Mouse (Mus musculus) cerebellum, postnatal 4 days (tissue): Measurements from ENCODE around the gene Rbm47.

Experiments
- DNase-seq, 2 experiments: peaks; one replicate each; pipeline ENCODE4 v3.0.0; 2022; ENCODE audit warnings: low spot score in 2 of 2, mixed read lengths in 1 of 2

Gene Rbm47

GRCm38 (mm10) chr5:66067219-66067618, 105.7 kb downstream of the Rbm47 start:
- DNase-seq = no peak

DNA sequence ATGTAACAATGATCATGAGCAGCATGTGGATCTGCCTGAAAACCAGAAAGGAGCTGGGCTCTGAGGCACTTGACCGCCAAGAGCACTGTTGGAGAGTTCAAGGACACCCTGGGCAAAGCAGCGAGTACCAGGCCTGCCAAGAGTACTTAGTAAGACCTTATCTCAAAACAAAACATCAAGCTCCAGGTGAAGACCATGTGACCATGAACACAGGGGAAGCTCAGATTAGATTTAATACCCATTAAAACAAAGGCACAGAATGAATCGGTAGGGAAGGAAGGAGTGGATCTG, 110.0 kb downstream of the Rbm47 start:
- DNase-seq = no peak

DNA sequence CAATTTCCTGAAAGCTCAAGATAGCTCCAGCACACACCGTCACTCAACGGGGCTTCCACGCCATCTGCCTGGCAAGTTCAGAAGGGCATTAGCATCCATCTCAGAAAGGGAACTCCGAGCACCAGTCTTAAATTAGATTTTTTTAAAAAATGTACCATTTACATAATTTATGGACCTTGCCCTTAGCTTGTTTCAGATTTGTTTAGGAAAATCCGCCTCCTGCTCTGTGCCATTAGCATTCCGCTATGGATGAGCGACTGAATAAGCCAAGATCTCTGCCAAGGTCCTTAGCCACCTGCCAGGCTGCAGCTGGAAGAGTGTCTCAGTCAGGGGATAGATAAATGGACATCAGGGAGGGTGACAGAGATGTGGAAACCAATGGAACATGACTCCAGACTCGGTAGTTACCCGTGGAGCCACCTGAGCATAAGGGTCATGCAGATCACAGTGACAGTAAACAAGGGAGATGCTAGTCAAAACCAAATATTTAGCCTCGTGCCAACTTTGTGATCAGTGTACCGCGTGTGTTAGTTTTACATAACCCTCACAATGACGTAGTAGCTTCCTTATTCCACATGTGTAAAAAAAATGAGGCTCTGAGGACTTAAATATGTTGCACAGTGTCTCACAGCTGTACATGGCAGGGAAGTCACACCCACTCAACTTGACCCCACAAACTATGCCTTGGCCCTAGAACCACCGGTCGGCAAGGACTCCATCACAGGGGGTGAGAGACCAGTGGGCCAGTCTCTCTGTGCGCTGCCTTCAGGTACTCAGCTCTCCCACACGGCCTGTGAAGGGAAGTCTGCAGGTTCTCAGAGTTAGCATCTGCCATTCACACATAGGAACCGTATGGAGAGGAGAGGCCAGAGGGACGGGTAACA, 110.6 kb downstream of the Rbm47 start:
- DNase-seq = peak in 1 of 2 experiments; percentile 28

- no peak for DNase-seq
Measured at GRCm38 (mm10) chr5:66061667-66062045, 111.3 kb downstream of the Rbm47 start.

DNA sequence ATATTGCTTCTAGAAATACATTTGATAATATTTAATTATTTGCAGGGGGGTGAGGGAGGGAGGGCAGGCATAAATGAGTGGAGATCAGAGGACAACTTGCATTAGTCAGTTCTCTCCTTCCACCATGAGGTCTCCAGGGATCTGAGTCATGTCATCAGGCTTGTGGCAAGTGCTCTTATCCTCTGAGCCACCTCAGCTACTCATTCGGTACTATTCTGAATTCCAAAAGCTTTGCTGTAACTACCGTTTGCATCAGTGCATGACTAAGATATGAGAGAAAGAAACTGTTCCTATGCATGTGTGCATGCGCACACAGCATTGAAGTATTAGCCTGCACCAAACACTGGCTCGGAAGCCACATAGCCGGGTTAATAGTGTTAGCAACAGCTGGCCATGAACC, 114.1 kb downstream of the Rbm47 start:
- DNase-seq = no peak

GRCm38 (mm10) chr5:66056680-66057079, 116.2 kb downstream of the Rbm47 start:
- no peak for DNase-seq

DNA sequence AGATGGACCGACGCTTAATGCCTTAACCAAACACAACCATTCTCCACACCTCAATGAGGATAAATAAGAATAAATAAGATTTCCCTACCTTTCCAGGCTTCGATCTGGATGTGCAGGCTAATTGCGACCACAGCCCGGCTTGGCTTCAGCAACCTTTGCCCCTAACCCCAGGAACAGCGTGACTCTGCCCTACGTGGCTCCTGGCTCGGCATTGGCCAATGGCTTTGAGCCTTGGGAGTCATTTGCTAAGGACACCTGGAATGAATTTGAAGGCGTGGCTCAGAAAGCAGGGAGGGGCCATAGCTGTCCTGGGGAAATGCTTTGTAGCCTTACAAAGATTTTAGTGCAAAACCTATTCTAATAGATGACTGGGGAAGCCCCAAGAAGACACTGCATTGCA, 118.5 kb downstream of the Rbm47 start:
- DNase-seq = no peak

DNA sequence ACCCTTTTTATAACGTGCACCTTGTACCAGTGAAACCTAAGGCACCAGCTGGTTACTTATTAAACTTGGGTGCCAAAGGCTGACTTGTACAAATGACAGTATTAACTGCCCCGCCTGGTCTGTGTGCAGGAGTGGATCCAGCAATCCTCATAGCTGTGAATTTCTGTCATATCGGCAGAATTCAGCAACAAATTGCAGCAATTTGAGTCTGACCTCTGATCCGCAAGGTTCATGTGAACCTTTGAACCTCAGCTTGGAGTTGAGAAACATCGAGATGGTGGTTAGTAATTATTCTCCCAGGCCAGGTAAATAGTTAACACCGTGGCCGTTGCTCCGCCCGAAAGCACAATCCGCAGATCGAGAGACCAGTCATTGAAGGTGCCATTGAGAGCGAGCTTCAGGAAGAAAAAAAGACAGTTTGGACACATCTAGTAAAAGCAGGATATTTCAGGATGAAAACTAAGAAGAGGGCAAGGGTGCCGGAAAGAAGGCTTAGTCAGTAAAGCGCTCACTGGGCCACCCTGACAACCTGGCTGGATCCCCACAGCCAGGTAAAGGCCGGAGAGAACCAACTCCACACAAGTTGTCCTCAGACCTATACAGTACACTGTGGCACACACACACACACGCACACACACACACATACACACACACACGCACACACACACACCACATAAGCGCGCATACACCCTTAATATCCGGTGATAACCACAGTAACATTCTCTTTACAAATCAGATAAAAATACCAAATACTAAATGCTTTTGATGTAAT, 120.0 kb downstream of the Rbm47 start:
- no peak for DNase-seq

DNA sequence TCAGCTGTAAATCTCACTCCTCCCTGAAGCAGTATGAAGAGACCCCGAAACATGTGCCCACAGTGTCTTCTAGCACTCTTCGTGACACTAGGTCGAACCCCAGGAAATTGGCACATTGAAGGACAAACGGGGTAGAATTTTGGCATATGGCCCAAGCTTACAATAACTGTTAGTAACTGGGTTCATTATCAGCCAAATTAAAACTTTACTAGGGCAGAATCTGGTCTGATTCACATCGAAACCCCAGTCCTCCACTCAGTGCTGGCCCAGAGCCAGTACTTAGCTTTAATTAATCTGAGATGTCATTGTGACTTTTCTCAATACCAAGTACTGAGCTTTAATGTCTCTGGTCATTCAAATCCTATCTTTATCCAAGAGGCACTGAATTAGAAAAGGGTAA, 122.1 kb downstream of the Rbm47 start:
- no peak for DNase-seq

- no peak for DNase-seq
Measured at GRCm38 (mm10) chr5:66046356-66046755, 126.6 kb downstream of the Rbm47 start.

DNA sequence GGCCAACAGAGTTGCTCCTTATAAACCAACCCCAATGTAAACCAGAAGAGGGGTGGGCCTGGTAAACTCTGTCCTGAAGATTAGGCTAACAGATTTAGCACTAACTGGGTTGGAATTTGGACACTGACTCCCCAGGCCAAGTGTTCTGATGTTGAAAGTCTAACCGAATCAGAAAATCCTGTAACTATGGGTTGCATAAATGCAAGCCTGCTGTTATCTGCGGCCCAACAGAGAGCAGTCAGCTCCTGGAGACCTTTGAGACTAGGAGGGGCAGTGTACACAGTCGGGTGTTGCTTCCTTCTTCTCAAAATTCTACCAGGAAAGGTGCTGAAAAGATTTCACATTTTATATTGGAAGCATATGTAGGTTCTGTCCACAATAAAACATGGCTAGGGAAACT, 129.0 kb downstream of the Rbm47 start:
- DNase-seq = no peak

DNA sequence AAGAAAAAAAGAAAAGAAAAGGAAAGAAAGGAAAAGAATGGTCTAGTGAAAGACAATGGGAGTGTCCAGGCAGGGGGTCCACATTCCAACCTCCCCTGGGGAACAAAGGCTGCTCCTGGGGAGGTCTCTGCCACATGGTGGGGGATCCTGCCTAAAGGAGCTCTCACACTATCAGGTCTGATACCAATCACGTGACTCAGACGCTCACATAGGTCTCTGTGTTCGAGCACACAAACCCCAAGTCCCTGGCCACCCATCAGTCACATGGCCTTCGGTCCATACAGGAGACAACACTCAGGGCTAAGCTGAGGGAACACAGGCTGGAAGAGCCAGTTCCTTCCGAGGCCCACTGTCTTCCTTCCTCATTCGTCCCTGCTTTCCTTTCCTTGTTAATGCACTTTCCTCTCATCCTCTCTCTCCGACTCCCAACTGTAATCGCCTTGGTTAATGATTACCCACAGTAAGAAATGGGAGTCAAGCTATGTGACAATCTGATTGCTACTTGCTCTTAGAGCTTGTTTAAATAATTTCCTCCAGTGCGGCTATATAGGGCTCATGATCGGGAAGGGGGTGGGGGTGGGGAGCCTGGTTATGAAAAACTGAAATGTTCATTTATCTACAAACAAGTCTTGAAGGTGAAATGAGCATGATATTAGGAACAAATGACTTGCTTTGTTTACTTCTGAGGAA, 130.1 kb downstream of the Rbm47 start:
- DNase-seq = no peak

GRCm38 (mm10) chr5:66040744-66041279, 132.1 kb downstream of the Rbm47 start:
- DNase-seq = no peak

DNA sequence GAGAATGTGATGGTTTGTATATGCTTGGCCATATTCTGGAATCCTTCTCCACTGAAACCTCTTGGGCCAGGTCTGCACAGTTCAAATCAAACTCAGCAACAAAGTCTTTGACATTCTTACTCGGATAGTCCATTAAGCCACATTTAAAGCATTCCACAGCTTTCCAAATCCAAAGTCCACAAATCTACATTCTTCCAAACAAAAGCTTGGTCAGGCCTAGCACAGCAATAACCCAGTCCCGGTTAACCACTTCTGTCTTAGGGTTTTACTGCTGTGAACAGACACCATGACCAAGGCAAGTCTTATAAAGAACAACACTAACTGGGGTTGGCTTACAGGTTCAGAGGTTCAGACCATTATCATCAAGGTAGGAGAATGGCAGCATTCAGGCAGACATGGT, 133.1 kb downstream of the Rbm47 start:
- DNase-seq = no peak

DNA sequence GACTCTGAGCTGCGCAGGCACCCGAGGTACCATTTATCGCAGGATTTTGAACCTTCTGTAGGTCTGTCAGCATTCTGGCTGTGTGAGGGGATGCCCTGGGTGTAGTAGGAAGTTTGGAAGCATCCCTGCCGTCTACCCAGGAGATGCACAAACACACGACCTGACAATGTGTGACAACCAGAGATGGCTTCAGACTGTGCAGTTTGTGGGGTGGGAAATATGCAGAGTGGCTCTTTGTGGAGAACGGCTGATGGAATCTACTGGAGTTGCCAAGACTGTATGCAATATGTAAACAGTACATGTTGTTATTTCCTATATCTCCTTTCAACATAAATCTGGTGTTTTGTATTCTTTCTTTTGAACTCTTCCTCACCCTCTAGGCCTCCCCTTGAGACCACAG, 135.9 kb downstream of the Rbm47 start:
- no peak for DNase-seq

DNA sequence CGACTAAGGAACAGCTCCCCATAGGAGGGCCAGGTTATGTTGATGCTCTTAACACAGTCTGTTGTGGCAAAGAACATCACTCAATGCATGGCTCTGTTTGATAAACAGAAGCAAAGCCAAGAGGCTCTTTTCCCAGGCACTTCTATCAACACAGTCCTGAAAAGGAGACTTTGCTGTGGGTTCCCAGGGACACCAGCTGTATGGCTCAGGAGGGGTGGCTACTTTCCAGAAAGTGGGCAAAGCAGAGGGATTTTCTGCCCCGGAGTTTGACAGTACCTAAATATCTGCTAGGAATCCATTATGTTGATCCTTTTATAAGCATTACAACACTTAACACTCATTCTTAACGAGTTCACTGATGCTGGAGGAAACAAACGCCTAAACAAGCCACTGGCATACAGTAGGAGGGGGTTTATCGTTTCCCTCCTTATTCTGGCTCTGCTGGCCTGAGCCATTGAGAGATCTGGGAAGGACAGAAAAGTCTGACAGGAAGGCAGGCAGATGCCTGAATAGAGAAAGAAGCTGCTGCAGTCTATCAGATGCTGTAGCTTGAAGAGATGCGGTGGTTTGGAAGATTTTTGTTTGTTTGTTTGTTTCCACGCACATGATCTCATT, 136.4 kb downstream of the Rbm47 start:
- DNase-seq = no peak

DNA sequence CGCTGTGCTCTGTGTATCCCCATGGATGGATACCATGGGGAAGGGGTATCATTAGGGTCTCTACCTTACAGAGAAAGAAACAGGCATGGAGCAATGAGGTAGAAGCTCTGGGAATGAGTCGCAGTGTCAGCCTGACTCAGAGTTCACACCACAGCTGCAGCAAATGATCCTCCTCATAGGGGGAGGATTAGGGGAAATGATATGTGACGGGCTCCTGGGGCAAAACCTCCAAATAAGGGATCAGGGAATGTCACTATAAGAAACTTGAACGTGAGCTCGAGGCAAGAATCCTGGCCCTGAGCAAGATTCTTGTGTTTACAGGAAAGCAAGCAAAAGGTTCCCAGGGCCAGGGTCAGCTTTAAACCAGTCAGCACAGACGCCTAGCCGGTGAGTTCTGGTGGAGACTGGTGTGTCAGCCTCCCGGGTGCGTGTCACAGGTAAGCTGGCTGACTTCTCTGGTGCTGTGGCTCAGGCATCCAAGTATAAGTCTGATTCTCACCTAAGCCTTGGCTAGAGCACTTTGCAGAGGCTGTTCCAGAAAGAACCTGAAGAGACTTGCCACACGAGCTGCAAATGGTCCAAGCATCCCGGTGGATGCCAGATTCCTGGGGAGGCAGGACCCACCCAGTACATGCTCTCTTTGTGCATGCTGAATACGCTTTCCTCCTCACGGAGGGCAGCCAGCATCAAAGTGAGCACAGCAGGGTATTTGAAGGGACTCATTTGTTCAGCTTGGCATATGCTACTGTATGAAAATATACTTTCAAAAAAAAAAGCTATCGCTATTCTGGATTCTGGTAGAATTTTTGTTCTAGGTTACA, 138.3 kb downstream of the Rbm47 start:
- DNase-seq = no peak

DNA sequence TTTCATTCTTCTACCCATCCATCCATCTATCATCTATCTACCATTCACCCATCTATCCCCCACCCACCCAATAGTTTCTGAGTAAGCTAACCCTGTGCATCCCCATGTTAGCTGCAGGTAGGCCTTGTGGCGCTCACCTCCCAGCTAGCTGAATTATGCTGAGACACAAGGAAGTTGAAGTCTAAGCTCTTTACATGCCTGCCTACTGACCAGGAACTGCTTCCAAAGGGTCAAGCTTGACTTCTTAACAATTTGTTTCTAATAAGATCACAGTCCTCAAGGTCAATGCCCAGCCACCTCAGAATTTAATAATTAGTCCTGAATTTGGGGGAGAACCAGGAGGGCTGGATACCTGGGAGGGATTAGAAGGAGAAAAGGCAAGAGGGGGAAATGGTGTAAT, 140.1 kb downstream of the Rbm47 start:
- no peak for DNase-seq

DNA sequence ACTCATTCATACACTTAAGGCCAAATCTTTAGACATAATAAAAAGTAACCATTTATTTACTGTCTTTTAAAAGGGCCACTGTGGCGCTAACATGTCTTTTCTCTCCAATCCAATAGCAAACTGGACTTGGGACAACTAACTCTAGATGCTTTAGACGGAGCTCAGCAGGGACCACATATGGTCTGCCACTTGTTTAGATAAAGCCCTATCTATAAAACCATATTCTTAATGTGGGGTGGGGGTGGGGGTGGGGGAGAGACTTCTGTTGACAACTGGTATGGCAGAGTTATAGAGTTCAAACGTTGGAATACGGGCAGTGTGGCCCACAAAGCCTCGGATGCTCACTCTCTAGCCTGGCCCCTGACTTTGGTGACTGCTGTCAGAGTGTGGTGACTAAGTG, 141.2 kb downstream of the Rbm47 start:
- no peak for DNase-seq

DNA sequence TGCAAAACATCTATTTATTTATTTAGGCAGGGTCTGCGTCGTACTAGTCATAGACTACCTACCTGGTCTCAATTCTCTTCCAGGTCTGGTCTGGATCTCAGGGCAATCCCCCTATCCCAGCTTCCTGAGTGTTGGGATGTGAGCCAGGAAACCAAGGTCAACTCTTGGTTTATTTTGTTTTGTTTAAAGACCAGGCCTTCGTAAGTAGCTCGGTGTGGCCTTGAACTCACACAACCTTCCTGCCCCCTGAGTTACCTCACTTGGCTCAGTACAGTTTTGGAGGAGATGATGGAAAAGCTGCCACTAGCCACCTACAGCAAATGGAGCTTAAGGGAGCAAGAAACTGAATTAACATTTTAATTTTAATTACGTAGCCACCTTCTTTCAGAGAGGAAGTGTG, 144.7 kb downstream of the Rbm47 start:
- no peak for DNase-seq

- no peak for DNase-seq
Measured at GRCm38 (mm10) chr5:66027206-66027605, 145.7 kb downstream of the Rbm47 start.
